In the genomic region with DNA sequence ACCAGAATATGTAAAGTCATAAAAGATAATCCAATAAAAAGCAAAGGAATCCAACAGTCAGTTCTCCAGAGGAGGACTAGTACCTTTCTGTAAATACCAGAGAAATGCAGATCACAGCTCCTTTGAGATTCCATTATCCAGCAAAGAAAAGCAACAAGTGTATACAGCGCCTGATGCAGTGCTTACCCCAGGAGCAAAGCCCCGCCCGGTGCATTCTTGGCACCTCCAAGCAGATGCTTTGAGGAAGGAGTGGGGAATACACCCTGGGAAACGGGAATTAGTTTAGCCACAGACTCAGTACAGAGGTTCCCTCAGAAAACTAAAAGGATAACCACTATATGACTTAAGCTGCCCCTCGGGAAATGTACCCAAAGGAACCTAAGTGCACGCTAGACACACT, we compare ENCODE assay signal across 22 mouse cellular contexts. TPM values are rescaled to one million over a fixed set of nuclear protein-coding genes. Genes with fewer than 3 reads are reported as not detected.
DNase-seq lines count a peak whose midpoint lies in the region; ATAC-seq and TF ChIP-seq lines count a peak whose summit lies in the region.
"Had no signal": no experiment of that assay in that cellular context is flagged by ENCODE, and none has a peak within 500 bp of the region (broad histone marks: within the 10 kb centered on the region; RNA-seq: fewer than 3 reads in every experiment).

No protein-coding gene starts in this region.

- peaks cover 13% of the 10 kb centered on the region; the same call in 1 of the 2 replicates for H3K4me1 ChIP-seq in intestine, embryonic 16.5 days (ENCODE audit: control insufficient read depth, insufficient read depth, low read length)
- H3K4me1 ChIP-seq in intestine, postnatal 0 days (replicated peaks; ENCODE audit: control insufficient read depth, insufficient read depth, low read length): no peaks in the 10 kb centered on the region
- peaks cover 8% of the 10 kb centered on the region for H3K4me1 ChIP-seq in ES-Bruce4 (ENCODE audit: control insufficient read depth, insufficient read depth, low read length)
- H3K4me1 ChIP-seq in embryonic facial prominence, embryonic 15.5 days: peaks cover 13% of the 10 kb centered on the region; the same call in 1 of the 2 replicates
- peaks cover 42% of the 10 kb centered on the region for H3K4me1 ChIP-seq in thymus, adult 2 months (replicated peaks; ENCODE audit: control insufficient read depth, insufficient read depth, low read length)

- no peak for TF ChIP-seq CTCF in intestine, postnatal 0 days (IDR thresholded peaks at IDR 0.05; ENCODE audit: low read depth)
- TF ChIP-seq CTCF in ES-Bruce4 (IDR thresholded peaks at IDR 0.05; ENCODE audit: low read depth, low read length): no peak
- TF ChIP-seq CTCF in thymus, adult 2 months (IDR thresholded peaks at IDR 0.05; ENCODE audit: borderline replicate concordance, control insufficient read depth, extremely low read depth, insufficient read depth, low read length, poor library complexity): no peak

- peak; percentile 72 for TF ChIP-seq EP300 in ES-Bruce4 (IDR thresholded peaks at IDR 0.05; ENCODE audit: insufficient read depth, low read depth, low read length)

- DNase-seq in NIH3T3 (ENCODE audit: low read depth): peak; percentile 29
- no peak for DNase-seq in layer of hippocampus, adult 18-20 months (ENCODE audit: low spot score in 2 of 2)
- DNase-seq in thymus, adult 2 months: no peak
- DNase-seq: adrenal gland, adult 2 months; adrenal gland, postnatal 25 days; cerebellum, adult 2 months; cerebellum, postnatal 10 days; gastrocnemius, postnatal 14 days; heart, postnatal 36 days; kidney, adult 2 months had no signal

- H3K9ac ChIP-seq in intestine, embryonic 16.5 days (ENCODE audit: low read depth, low read length): no peak overlapping the region
- no peak overlapping the region for H3K9ac ChIP-seq in intestine, postnatal 0 days (ENCODE audit: low read depth, low read length)
- no peak overlapping the region for H3K9ac ChIP-seq in ES-Bruce4 (ENCODE audit: low read depth, poor library complexity, severe bottlenecking)
- no peak overlapping the region for H3K9ac ChIP-seq in embryonic facial prominence, embryonic 15.5 days
- H3K9ac ChIP-seq: embryonic facial prominence, embryonic 13.5 days; heart, embryonic 13.5 days; hindbrain, embryonic 12.5 days; kidney, embryonic 15.5 days had no signal

- TF ChIP-seq POLR2A in ES-Bruce4 (IDR thresholded peaks at IDR 0.05; ENCODE audit: insufficient read depth, low read length): no peak
- TF ChIP-seq POLR2A in thymus, adult 2 months (IDR thresholded peaks at IDR 0.05; ENCODE audit: control insufficient read depth, extremely low read depth, insufficient read depth, low read length, poor library complexity): no peak

- 0 out of 2 replicates have a peak, but pooled peaks have one; percentile 23 for ATAC-seq in intestine, embryonic 16.5 days
- ATAC-seq in intestine, postnatal 0 days: no peak
- ATAC-seq in embryonic facial prominence, embryonic 15.5 days (ENCODE audit: insufficient number of reproducible peaks, low FRiP score, low TSS enrichment, low read depth): peak; percentile 29; the same call in 1 of the 2 replicates
- ATAC-seq: forebrain, embryonic 14.5 days; hindbrain, postnatal 0 days had no signal

- H3K9me3 ChIP-seq in intestine, embryonic 16.5 days (ENCODE audit: control insufficient read depth, low read length): 0 out of 2 replicates have a peak, but pooled peaks cover 2% of the 10 kb centered on the region
- no peaks in the 10 kb centered on the region for H3K9me3 ChIP-seq in intestine, postnatal 0 days (ENCODE audit: control insufficient read depth)
- H3K9me3 ChIP-seq in ES-Bruce4 (replicated peaks; ENCODE audit: control insufficient read depth, insufficient read depth, low read length, poor library complexity, severe bottlenecking): no peaks in the 10 kb centered on the region
- H3K9me3 ChIP-seq in embryonic facial prominence, embryonic 15.5 days (replicated peaks): no peaks in the 10 kb centered on the region
- H3K9me3 ChIP-seq: embryonic facial prominence, embryonic 13.5 days; heart, embryonic 13.5 days; hindbrain, embryonic 12.5 days; kidney, embryonic 15.5 days had no signal

- H3K36me3 ChIP-seq in intestine, embryonic 16.5 days (ENCODE audit: control insufficient read depth, insufficient read depth, low read length): no peaks in the 10 kb centered on the region
- H3K36me3 ChIP-seq in intestine, postnatal 0 days (ENCODE audit: control insufficient read depth, insufficient read depth): no peaks in the 10 kb centered on the region
- H3K36me3 ChIP-seq in ES-Bruce4 (ENCODE audit: control insufficient read depth, insufficient read depth, low read length, poor library complexity, severe bottlenecking): no peaks in the 10 kb centered on the region
- H3K36me3 ChIP-seq in embryonic facial prominence, embryonic 15.5 days: no peaks in the 10 kb centered on the region; the same call in 1 of the 2 replicates
- H3K36me3 ChIP-seq in thymus, adult 2 months (ENCODE audit: control insufficient read depth, insufficient read depth, low read length): peaks cover 16% of the 10 kb centered on the region

- H3K4me2 ChIP-seq in intestine, embryonic 16.5 days (ENCODE audit: low read depth, low read length): no peak overlapping the region
- no peak overlapping the region for H3K4me2 ChIP-seq in intestine, postnatal 0 days (replicated peaks; ENCODE audit: low read depth)
- no peak overlapping the region for H3K4me2 ChIP-seq in embryonic facial prominence, embryonic 15.5 days (replicated peaks)
- H3K4me2 ChIP-seq: embryonic facial prominence, embryonic 13.5 days; heart, embryonic 13.5 days; hindbrain, embryonic 12.5 days; kidney, embryonic 15.5 days had no signal

- no peak overlapping the region for H3K4me3 ChIP-seq in intestine, embryonic 16.5 days (ENCODE audit: low read length)
- H3K4me3 ChIP-seq in intestine, postnatal 0 days (ENCODE audit: low read depth, low read length): no peak overlapping the region
- no peak overlapping the region for H3K4me3 ChIP-seq in ES-Bruce4 (ENCODE audit: low read depth, low read length)
- H3K4me3 ChIP-seq in embryonic facial prominence, embryonic 15.5 days (replicated peaks): no peak overlapping the region
- no peak overlapping the region for H3K4me3 ChIP-seq in thymus, adult 2 months (ENCODE audit: control insufficient read depth, insufficient read depth, low read length)
- H3K4me3 ChIP-seq: embryonic facial prominence, embryonic 13.5 days; erythroblast, embryonic 14.5 days; forebrain, embryonic 10.5 days; heart, embryonic 13.5 days; hindbrain, embryonic 12.5 days; kidney, embryonic 15.5 days had no signal

- H3K27ac ChIP-seq in intestine, embryonic 16.5 days (ENCODE audit: low read length): no peak overlapping the region
- no peak overlapping the region for H3K27ac ChIP-seq in intestine, postnatal 0 days (ENCODE audit: low read depth, low read length)
- H3K27ac ChIP-seq in ES-Bruce4 (ENCODE audit: insufficient read depth, low read length): peak overlapping the region; percentile 55
- H3K27ac ChIP-seq in embryonic facial prominence, embryonic 15.5 days (replicated peaks): no peak overlapping the region
- no peak overlapping the region for H3K27ac ChIP-seq in thymus, adult 2 months (ENCODE audit: control insufficient read depth, insufficient read depth, low read length)
- H3K27ac ChIP-seq: embryonic facial prominence, embryonic 13.5 days; forebrain, embryonic 10.5 days; heart, embryonic 13.5 days; hindbrain, embryonic 12.5 days; hindbrain, postnatal 0 days; kidney, embryonic 15.5 days had no signal

- H3K27me3 ChIP-seq in intestine, embryonic 16.5 days (replicated peaks; ENCODE audit: control insufficient read depth, insufficient read depth, low read length): no peaks in the 10 kb centered on the region
- H3K27me3 ChIP-seq in intestine, postnatal 0 days (replicated peaks; ENCODE audit: control insufficient read depth, insufficient read depth, low read length): no peaks in the 10 kb centered on the region
- no peaks in the 10 kb centered on the region for H3K27me3 ChIP-seq in ES-Bruce4 (ENCODE audit: control insufficient read depth, insufficient read depth, low read length, poor library complexity, severe bottlenecking)
- H3K27me3 ChIP-seq in embryonic facial prominence, embryonic 15.5 days: no peaks in the 10 kb centered on the region
- H3K27me3 ChIP-seq in thymus, adult 2 months (ENCODE audit: control insufficient read depth, insufficient read depth, low read length): no peaks in the 10 kb centered on the region
- H3K27me3 ChIP-seq: embryonic facial prominence, embryonic 13.5 days; heart, embryonic 13.5 days; hindbrain, embryonic 12.5 days; kidney, embryonic 15.5 days had no signal

- 79% methylated on average over 6 of the region's 6 CpGs for WGBS in intestine, embryonic 16.5 days
- WGBS in intestine, postnatal 0 days: 71% methylated on average over 6 of the region's 6 CpGs
- WGBS in embryonic facial prominence, embryonic 15.5 days: 65% methylated on average over 6 of the region's 6 CpGs
- 92% methylated on average over 6 of the region's 6 CpGs for WGBS in thymus, adult 2 months

RNA-seq across cellular contexts. Expression of a gene that starts 12.3 kb away (rescaled TPM):
- polyA plus RNA-seq in intestine, embryonic 16.5 days (2015; fragmentation: Nextera tagmentation; extraction: Ambion mirVana): 11.0 and 13.1 TPM in 2 replicates
- 11.7 and 13.3 TPM in 2 replicates for polyA plus RNA-seq in intestine, postnatal 0 days (2015; fragmentation: Nextera tagmentation; extraction: Ambion mirVana)
- 37.7 and 38.5 TPM in 2 replicates for polyA plus RNA-seq in ES-Bruce4 (2011; ENCODE audit: insufficient read depth, insufficient read length, low read depth, missing spikeins)
- polyA plus RNA-seq in embryonic facial prominence, embryonic 15.5 days (2015; fragmentation: Nextera tagmentation; extraction: Ambion mirVana): 41.1 and 42.7 TPM in 2 replicates
- total RNA-seq in layer of hippocampus, adult 18-20 months (2021): 100 to 1,000 TPM in 1 of 2 experiments, 10 to 100 TPM in 1; 97.9 to 102 TPM
- polyA plus RNA-seq in thymus, adult 2 months (2012; rRNA removed): 946 and 968 TPM in 2 replicates

RNA-seq across cellular contexts. Expression of a gene that starts 26.3 kb away (rescaled TPM):
- 4.3 and 4.4 TPM in 2 replicates for polyA plus RNA-seq in intestine, embryonic 16.5 days (2015; fragmentation: Nextera tagmentation; extraction: Ambion mirVana)
- polyA plus RNA-seq in intestine, postnatal 0 days (2015; fragmentation: Nextera tagmentation; extraction: Ambion mirVana): 1.3 and 1.4 TPM in 2 replicates
- 16.8 and 17.2 TPM in 2 replicates for polyA plus RNA-seq in ES-Bruce4 (2011; ENCODE audit: insufficient read depth, insufficient read length, low read depth, missing spikeins)
- 6.8 and 7.0 TPM in 2 replicates for polyA plus RNA-seq in embryonic facial prominence, embryonic 15.5 days (2015; fragmentation: Nextera tagmentation; extraction: Ambion mirVana)
- 10 to 100 TPM; 22.4 to 23.5 TPM for total RNA-seq in layer of hippocampus, adult 18-20 months (2021)
- polyA plus RNA-seq in thymus, adult 2 months (2012; rRNA removed): 9.0 and 10.1 TPM in 2 replicates

Comparison
In these comparisons a context has a peak if more than half of its experiments do, and no peak if none do; other contexts are left out.
1. RNA of a gene that starts 12.3 kb away (polyA plus RNA-seq): 946 to 968 TPM in thymus, adult 2 months; 41.1 to 42.7 TPM in embryonic facial prominence, embryonic 15.5 days, 37.7 to 38.5 TPM in ES-Bruce4, 11.7 to 13.3 TPM in intestine, postnatal 0 days and 11.0 to 13.1 TPM in intestine, embryonic 16.5 days; every median in the first group is over 10 times any median in the second.